Mouse (Mus musculus) hindbrain, embryonic 11.5 days (tissue): ENCODE measurements at regions not wholly inside any gene's neighbourhood (a gene's known extent, or its start where the extent isn't known, plus 50 kb on each side); places are given as distances from the start of the nearest gene placed in this dataset.
"Not testable (repeated sequence)": the region's sequence is repeated elsewhere in the genome, so short reads cannot be mapped to it uniquely, and the experiment has no call there.

Experiments used
- ATAC-seq: fragments of 200-750 bp; cut with Nextera tagmentation; 2 replicates; pipeline ENCODE4 v1.8.0; 2017; ENCODE audit warnings: mild to moderate bottlenecking, moderate TSS enrichment, moderate library complexity; ENCODE audit not compliant: low FRiP score
- DNase-seq: peaks from one replicate; pipeline ENCODE4 v3.0.0-alpha.2; 2015; ENCODE audit warnings: low spot score
- H3K27ac ChIP-seq: fragments of 300-500 bp; sonication (generic); 2 replicates; pipeline ENCODE4 v1.5.1; 2014; ENCODE audit warnings: mild to moderate bottlenecking, low read depth, low read length
- H3K27me3 ChIP-seq: fragments of 300-500 bp; sonication (generic); 2 replicates; pipeline ENCODE4 v1.6.1; 2014; ENCODE audit warnings: mild to moderate bottlenecking, low read length, moderate library complexity, mixed read lengths; ENCODE audit not compliant: control insufficient read depth, insufficient read depth
- H3K36me3 ChIP-seq: fragments of 300-500 bp; sonication (generic); 2 replicates; pipeline ENCODE4 v1.6.1; 2014; ENCODE audit warnings: mild to moderate bottlenecking, low read length, moderate library complexity, mixed read lengths; ENCODE audit not compliant: control insufficient read depth, insufficient read depth
- H3K4me1 ChIP-seq: fragments of 300-500 bp; sonication (generic); replicated peaks from 2 replicates; pipeline ENCODE4 v1.6.1; 2014; ENCODE audit warnings: low read length, mixed read lengths; ENCODE audit not compliant: control insufficient read depth, insufficient read depth
- H3K4me2 ChIP-seq: fragments of 300-500 bp; sonication (generic); replicated peaks from 2 replicates; pipeline ENCODE4 v1.6.1; 2014; ENCODE audit warnings: mild to moderate bottlenecking, low read depth, low read length
- H3K4me3 ChIP-seq: fragments of 300-500 bp; sonication (generic); 2 replicates; pipeline ENCODE4 v1.5.1; 2014; ENCODE audit warnings: low read depth, low read length
- H3K9ac ChIP-seq: fragments of 300-500 bp; sonication (generic); 2 replicates; pipeline ENCODE4 v1.6.1; 2014; ENCODE audit warnings: low read depth, low read length
- H3K9me3 ChIP-seq: fragments of 300-500 bp; sonication (generic); 2 replicates; pipeline ENCODE4 v1.6.1; 2016; ENCODE audit warnings: low read length; ENCODE audit not compliant: control insufficient read depth
- WGBS: fragments of 180-500 bp; shearing (Covaris S2); extraction: QIAGEN DNeasy Blood & Tissue Kit; methylation state at CpG from one replicate; pipeline ENCODE4 v1.1.7; 2014; 5-methylcytosine and 5-hydroxymethylcytosine counted together

- H3K9me3 ChIP-seq, H3K36me3 ChIP-seq, H3K27me3 ChIP-seq, H3K4me3 ChIP-seq, H3K9ac ChIP-seq, H3K27ac ChIP-seq, H3K4me2 ChIP-seq, DNase-seq, ATAC-seq, H3K4me1 ChIP-seq: not testable (repeated sequence)
- WGBS = 82% methylated on average over 1 of the region's 5 CpGs
Measured at GRCm38 (mm10) chr12:23216521-23216920, 563.5 kb downstream of the Gm10330 start.

GRCm38 (mm10) chr12:23189546-23189945 lies 590.5 kb downstream of the Gm10330 start:
- 0 out of 2 replicates have a peak overlapping the region, but pooled peaks have one; percentile 23 for H3K9ac ChIP-seq

GRCm38 (mm10) chr12:23189110-23189509 lies 591.0 kb downstream of the Gm10330 start:
- ATAC-seq = peak; percentile 65
- H3K9me3 ChIP-seq, H3K36me3 ChIP-seq, H3K4me1 ChIP-seq, H3K27me3 ChIP-seq, H3K27ac ChIP-seq: not testable (repeated sequence)
- Histone ChIP-seq H3K9ac (0 out of 2 replicates have a peak overlapping the region, but pooled peaks have one; percentile 23), H3K4me2 (peak overlapping the region; percentile 28), H3K4me3 (peak overlapping the region; percentile 42)
- peak; percentile 28 for DNase-seq
- WGBS = 2% methylated on average over 35 of the region's 50 CpGs

More at GRCm38 (mm10) chr12:23189546-23189945, 590.5 kb downstream of the Gm10330 start:
- ATAC-seq = peak; percentile 91
- Histone ChIP-seq H3K4me3 (peak overlapping the region; percentile 42), H3K4me2 (peak overlapping the region; percentile 28; the same call in 1 of the 2 replicates)
- H3K27me3 ChIP-seq, H3K9me3 ChIP-seq, H3K4me1 ChIP-seq, H3K36me3 ChIP-seq, H3K27ac ChIP-seq: not testable (repeated sequence)
- peak; percentile 73 for DNase-seq
- 3% methylated on average over 38 of the region's 42 CpGs for WGBS
